Mouse (Mus musculus) CH12.LX (cell line): Measurements from ENCODE around the gene Dctn3. TPM values are rescaled to one million over a fixed set of nuclear protein-coding genes. Genes with fewer than 3 reads are reported as not detected.

Experiments
- DNase-seq: peaks from one replicate; pipeline ENCODE4 v3.0.0-alpha.2; 2013; ENCODE audit errors: extremely low read depth
- H3K27ac ChIP-seq: 2 replicates; pipeline ENCODE4 v1.5.1; 2012; ENCODE audit warnings: low read depth, mild to moderate bottlenecking, control low read depth, moderate library complexity; ENCODE audit not compliant: insufficient read depth
- H3K27me3 ChIP-seq: replicated peaks from 2 replicates; pipeline ENCODE3; 2012; ENCODE audit warnings: inconsistent platforms
- H3K36me3 ChIP-seq, 2 experiments: replicated peaks in 1 of 2; 2 replicates each; pipeline versions ENCODE3 to v1.6.1; 2012; ENCODE audit warnings: inconsistent platforms in 1 of 2, low read length in 1 of 2, mild to moderate bottlenecking in 1 of 2, mixed read lengths in 1 of 2, moderate library complexity in 1 of 2; ENCODE audit not compliant: control insufficient read depth in 1 of 2, insufficient read depth in 1 of 2
- H3K4me1 ChIP-seq, 2 experiments: 2 replicates each; pipeline ENCODE4 v1.6.1; 2012; ENCODE audit warnings: inconsistent platforms in 1 of 2, moderate library complexity in 1 of 2; ENCODE audit not compliant: insufficient read depth in 2 of 2, control insufficient read depth in 1 of 2
- H3K4me2 ChIP-seq: 2 replicates; pipeline ENCODE4 v1.6.1; 2012; ENCODE audit warnings: low read depth, mild to moderate bottlenecking, control low read depth; ENCODE audit not compliant: poor library complexity, insufficient read depth, severe bottlenecking
- H3K4me3 ChIP-seq, 3 experiments: fragments of 150-350 bp in 1 of 3; sonication (generic) in 1 of 3; replicated peaks in 1 of 3; 2 replicates each; pipeline versions ENCODE3 to v1.5.1; 2011 to 2012; ENCODE audit warnings: low read depth in 2 of 3, low read length in 2 of 3, mild to moderate bottlenecking in 2 of 3, moderate library complexity in 2 of 3, control low read depth in 1 of 3, improper control_type of control experiment in 1 of 3, inconsistent platforms in 1 of 3, mixed read lengths in 1 of 3; ENCODE audit not compliant: poor library complexity in 1 of 3
- H3K79me2 ChIP-seq: replicated peaks from 2 replicates; pipeline ENCODE4 v1.6.1; 2012; ENCODE audit warnings: mild to moderate bottlenecking, moderate library complexity; ENCODE audit not compliant: control insufficient read depth, poor library complexity, insufficient read depth, severe bottlenecking; ENCODE audit errors: extremely low read depth
- H3K9ac ChIP-seq: 2 replicates; pipeline ENCODE4 v1.6.1; 2012; ENCODE audit warnings: low read depth, mild to moderate bottlenecking, control low read depth, moderate library complexity; ENCODE audit not compliant: insufficient read depth
- H3K9me3 ChIP-seq: replicated peaks from 2 replicates; pipeline ENCODE3; 2012; ENCODE audit warnings: low read length, inconsistent platforms, mixed read lengths
- BHLHE40 ChIP-seq: IDR thresholded peaks from 2 replicates; pipeline ENCODE4 v1.6.1; 2011; ENCODE audit warnings: mild to moderate bottlenecking, low read depth, low read length, improper control_type of control experiment
- CHD1 ChIP-seq: IDR thresholded peaks from 2 replicates; pipeline ENCODE4 v1.6.1; 2012; ENCODE audit warnings: low read depth, low read length, improper control_type of control experiment, inconsistent platforms
- CTCF ChIP-seq, 2 experiments: IDR thresholded peaks in 1 of 2; conservative IDR thresholded peaks in 1 of 2; 2 replicates each; pipeline ENCODE4 v1.5.1; 2011 to 2012; ENCODE audit warnings: low read depth in 2 of 2, low read length in 2 of 2, improper control_type of control experiment in 1 of 2, inconsistent platforms in 1 of 2, mild to moderate bottlenecking in 1 of 2, moderate library complexity in 1 of 2
- EP300 ChIP-seq: IDR thresholded peaks from 2 replicates; pipeline ENCODE4 v1.6.1; 2011; ENCODE audit warnings: low read length, improper control_type of control experiment
- MAX ChIP-seq: IDR thresholded peaks from 2 replicates; pipeline ENCODE4 v1.6.1; 2011; ENCODE audit warnings: low read length, improper control_type of control experiment
- MXI1 ChIP-seq: IDR thresholded peaks from 2 replicates; pipeline ENCODE4 v1.6.1; 2011; ENCODE audit warnings: mild to moderate bottlenecking, low read depth, low read length, improper control_type of control experiment
- MYC ChIP-seq: IDR thresholded peaks from 2 replicates; pipeline ENCODE4 v1.6.1; 2011; ENCODE audit warnings: low read depth, mild to moderate bottlenecking, improper control_type of control experiment, low read length
- NELFE ChIP-seq: IDR thresholded peaks from 2 replicates; pipeline ENCODE4 v1.6.1; 2011; ENCODE audit warnings: low read depth, low read length, improper control_type of control experiment
- POLR2A ChIP-seq: IDR thresholded peaks from 2 replicates; pipeline ENCODE4 v1.6.1; 2011; ENCODE audit warnings: low read depth, mild to moderate bottlenecking, improper control_type of control experiment, low read length
- SIN3A ChIP-seq: IDR thresholded peaks from 2 replicates; pipeline ENCODE4 v1.6.1; 2012; ENCODE audit warnings: low read length, improper control_type of control experiment, inconsistent platforms
- TCF12 ChIP-seq: IDR thresholded peaks from 2 replicates; pipeline ENCODE4 v1.6.1; 2014; ENCODE audit warnings: low read depth, mild to moderate bottlenecking, inconsistent platforms, low read length, improper control_type of control experiment
- ZC3H11A ChIP-seq: IDR thresholded peaks from 2 replicates; pipeline ENCODE4 v1.6.1; 2012; ENCODE audit warnings: low read depth, mild to moderate bottlenecking, inconsistent platforms, low read length, improper control_type of control experiment
- ZKSCAN1 ChIP-seq: IDR thresholded peaks from 2 replicates; pipeline ENCODE4 v1.6.1; 2012; ENCODE audit warnings: low read depth, inconsistent platforms, low read length, improper control_type of control experiment, borderline replicate concordance
- ZMIZ1 ChIP-seq: IDR thresholded peaks from 2 replicates; pipeline ENCODE4 v1.6.1; 2012; ENCODE audit warnings: low read depth, mild to moderate bottlenecking, inconsistent platforms, low read length, improper control_type of control experiment
- dilution Hi-C: fragments of 300-500 bp; cut with MboI; formaldehyde crosslinking; loops from 2 replicates; pipeline ENCODE4 v1.14.3; 2020; ENCODE audit warnings: low sequenced_read_pairs; ENCODE audit not compliant: extremely low pct_unique_long_range_greater_than_20kb, extremely low pct_ligation_motif_present
- in situ Hi-C: fragments of 300-500 bp; cut with MboI; formaldehyde crosslinking; loops from 3 replicates; pipeline ENCODE4 v1.14.3; 2019; ENCODE audit warnings: low sequenced_read_pairs, low pct_ligation_motif_present, low pct_unique_long_range_greater_than_20kb, mixed read lengths
- polyA plus RNA-seq: library from polyadenylated mRNA; unstranded; fragments of >175 nt; gene quantifications from 2 replicates; pipeline ENCODE4 v1.2.1, GENCODE M21; 2012; ENCODE audit warnings: low read depth; ENCODE audit not compliant: insufficient read length
- total RNA-seq, 2 experiments: library from RNA; depleted of rRNA; stranded (reverse); fragments of 300-350 nt in 1 of 2; fragments of >200 nt in 1 of 2; gene quantifications; 2 replicates each; pipeline ENCODE4 v1.2.3; 2012 to 2014

The Dctn3 gene
- total and polyA plus RNA-seq, 3 experiments, result 90.5 to 133 (median 112) TPM

GRCm38 (mm10) chr4:41713197-41714067, 9.5 kb downstream of the Dctn3 start, which contains the start of gene Rpp25l (continued):
- TF ChIP-seq BHLHE40, result no peak
- TF ChIP-seq POLR2A, result peak; percentile 88
- TF ChIP-seq ZMIZ1, result peak; percentile 59; the same call in 1 of the 2 replicates
- peak in 1 of 2 experiments; percentile 16; a peak in 1 of 4 replicates for TF ChIP-seq CTCF (conservative IDR thresholded peaks at IDR 0.05 in 1 of 2, IDR thresholded peaks at IDR 0.05 in 1 of 2; ENCODE audit: low read depth in 2 of 2, low read length in 2 of 2)
- TF ChIP-seq CHD1, result no peak
- TF ChIP-seq NELFE, result peak; percentile 82
- no peak for TF ChIP-seq ZKSCAN1
- TF ChIP-seq MXI1, result peak; percentile 29
- no peak for TF ChIP-seq EP300
- peak; percentile 83 for TF ChIP-seq TCF12

- H3K36me3 ChIP-seq, result peaks cover 22 to 50% of the 10 kb centered on the region in 2 experiments
- peak overlapping the region; percentile 95 for H3K9ac ChIP-seq
- H3K4me2 ChIP-seq, result peak overlapping the region; percentile 89
- H3K79me2 ChIP-seq, result peaks cover 7% of the 10 kb centered on the region; the same call in 1 of the 2 replicates
- H3K27me3 ChIP-seq, result peaks cover 4% of the 10 kb centered on the region
- no peak for DNase-seq
- TF ChIP-seq ZKSCAN1, result no peak
- 0 out of 2 replicates have a peak, but pooled peaks have one; percentile 17 for TF ChIP-seq BHLHE40
- TF ChIP-seq MAX, result peak; percentile 63
- peak; percentile 56 for TF ChIP-seq SIN3A
- no peak for TF ChIP-seq ZC3H11A
- peak; percentile 60 for TF ChIP-seq MYC
- TF ChIP-seq MXI1, result peak; percentile 85
- in situ Hi-C loops, result no loop called here
- peak overlapping the region; percentile 68 to 84 (median 84) for H3K4me3 ChIP-seq
- no peaks in the 10 kb centered on the region for H3K9me3 ChIP-seq
- dilution Hi-C loops, result no loop called here
- no peak overlapping the region for H3K27ac ChIP-seq
- H3K4me1 ChIP-seq, result peaks cover 8 to 23% of the 10 kb centered on the region in 2 experiments
Observed at GRCm38 (mm10) chr4:41712421-41713196, 10.4 kb downstream of the Dctn3 start.
